ENCODE assay signal across 8 mouse cellular contexts in the genomic region with DNA sequence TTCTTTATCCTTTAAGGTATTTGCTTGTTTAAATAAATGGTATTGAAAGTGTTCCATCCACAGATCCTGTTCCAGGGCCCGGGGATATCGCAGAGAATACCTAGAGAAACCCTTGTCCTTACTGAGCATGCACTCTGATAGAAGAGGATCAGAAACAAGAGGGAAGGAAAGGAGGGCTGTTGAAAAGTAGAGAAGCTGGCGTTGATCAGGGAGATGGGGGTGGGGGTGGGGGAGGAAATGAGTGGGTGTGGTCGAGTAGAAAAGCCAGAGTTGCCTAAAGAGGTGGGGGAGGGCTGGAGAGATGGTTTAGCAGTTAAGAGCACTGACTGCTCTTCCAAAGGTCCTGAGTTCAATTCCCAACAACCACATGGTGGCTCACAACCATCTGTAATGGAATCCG.
"Had no signal": no experiment of that assay in that cellular context is flagged by ENCODE, and none has a peak within 500 bp of the region (broad histone marks: within the 10 kb centered on the region; RNA-seq: fewer than 3 reads in every experiment).

No protein-coding gene starts in this region.

- ATAC-seq: midbrain, embryonic 15.5 days had no signal

- DNase-seq: kidney, adult 9 months; kidney, postnatal 36 days; left cerebral cortex, postnatal 4 days; lung, embryonic 14.5 days; lung, postnatal 10 days; lung, postnatal 4 days; right cerebral cortex, postnatal 25 days had no signal
